Mouse (Mus musculus) CH12.LX (cell line): ENCODE data around the gene Prkg1. TPM values are rescaled to one million over a fixed set of nuclear protein-coding genes. Genes with fewer than 3 reads are reported as not detected.

ENCODE experiments used
- DNase-seq: peaks from one replicate; pipeline ENCODE4 v3.0.0-alpha.2; 2013; ENCODE audit errors: extremely low read depth
- H3K27ac ChIP-seq: 2 replicates; pipeline ENCODE4 v1.5.1; 2012; ENCODE audit warnings: low read depth, mild to moderate bottlenecking, control low read depth, moderate library complexity; ENCODE audit not compliant: insufficient read depth
- H3K27me3 ChIP-seq: replicated peaks from 2 replicates; pipeline ENCODE3; 2012; ENCODE audit warnings: inconsistent platforms
- H3K36me3 ChIP-seq, 2 experiments: replicated peaks in 1 of 2; 2 replicates each; pipeline versions ENCODE3 to v1.6.1; 2012; ENCODE audit warnings: inconsistent platforms in 1 of 2, low read length in 1 of 2, mild to moderate bottlenecking in 1 of 2, mixed read lengths in 1 of 2, moderate library complexity in 1 of 2; ENCODE audit not compliant: control insufficient read depth in 1 of 2, insufficient read depth in 1 of 2
- H3K4me1 ChIP-seq, 2 experiments: 2 replicates each; pipeline ENCODE4 v1.6.1; 2012; ENCODE audit warnings: inconsistent platforms in 1 of 2, moderate library complexity in 1 of 2; ENCODE audit not compliant: insufficient read depth in 2 of 2, control insufficient read depth in 1 of 2
- H3K4me2 ChIP-seq: 2 replicates; pipeline ENCODE4 v1.6.1; 2012; ENCODE audit warnings: low read depth, mild to moderate bottlenecking, control low read depth; ENCODE audit not compliant: poor library complexity, insufficient read depth, severe bottlenecking
- H3K4me3 ChIP-seq, 3 experiments: fragments of 150-350 bp in 1 of 3; sonication (generic) in 1 of 3; replicated peaks in 1 of 3; 2 replicates each; pipeline versions ENCODE3 to v1.5.1; 2011 to 2012; ENCODE audit warnings: low read depth in 2 of 3, low read length in 2 of 3, mild to moderate bottlenecking in 2 of 3, moderate library complexity in 2 of 3, control low read depth in 1 of 3, improper control_type of control experiment in 1 of 3, inconsistent platforms in 1 of 3, mixed read lengths in 1 of 3; ENCODE audit not compliant: poor library complexity in 1 of 3
- H3K79me2 ChIP-seq: replicated peaks from 2 replicates; pipeline ENCODE4 v1.6.1; 2012; ENCODE audit warnings: mild to moderate bottlenecking, moderate library complexity; ENCODE audit not compliant: control insufficient read depth, poor library complexity, insufficient read depth, severe bottlenecking; ENCODE audit errors: extremely low read depth
- H3K9ac ChIP-seq: 2 replicates; pipeline ENCODE4 v1.6.1; 2012; ENCODE audit warnings: low read depth, mild to moderate bottlenecking, control low read depth, moderate library complexity; ENCODE audit not compliant: insufficient read depth
- H3K9me3 ChIP-seq: replicated peaks from 2 replicates; pipeline ENCODE3; 2012; ENCODE audit warnings: low read length, inconsistent platforms, mixed read lengths
- BHLHE40 ChIP-seq: IDR thresholded peaks from 2 replicates; pipeline ENCODE4 v1.6.1; 2011; ENCODE audit warnings: mild to moderate bottlenecking, low read depth, low read length, improper control_type of control experiment
- CHD1 ChIP-seq: IDR thresholded peaks from 2 replicates; pipeline ENCODE4 v1.6.1; 2012; ENCODE audit warnings: low read depth, low read length, improper control_type of control experiment, inconsistent platforms
- CHD2 ChIP-seq: IDR thresholded peaks from 2 replicates; pipeline ENCODE4 v1.6.1; 2011; ENCODE audit warnings: low read length, improper control_type of control experiment
- CTCF ChIP-seq, 2 experiments: IDR thresholded peaks in 1 of 2; conservative IDR thresholded peaks in 1 of 2; 2 replicates each; pipeline ENCODE4 v1.5.1; 2011 to 2012; ENCODE audit warnings: low read depth in 2 of 2, low read length in 2 of 2, improper control_type of control experiment in 1 of 2, inconsistent platforms in 1 of 2, mild to moderate bottlenecking in 1 of 2, moderate library complexity in 1 of 2
- E2F4 ChIP-seq: IDR thresholded peaks from 2 replicates; pipeline ENCODE4 v1.6.1; 2011; ENCODE audit warnings: low read depth, low read length, improper control_type of control experiment; ENCODE audit not compliant: insufficient replicate concordance
- EP300 ChIP-seq: IDR thresholded peaks from 2 replicates; pipeline ENCODE4 v1.6.1; 2011; ENCODE audit warnings: low read length, improper control_type of control experiment
- IRF4 ChIP-seq: IDR thresholded peaks from 2 replicates; pipeline ENCODE4 v1.6.1; 2014; ENCODE audit warnings: low read depth, mild to moderate bottlenecking, inconsistent platforms, low read length, improper control_type of control experiment
- JUN ChIP-seq: IDR thresholded peaks from 2 replicates; pipeline ENCODE4 v1.6.1; 2011; ENCODE audit warnings: low read depth, mild to moderate bottlenecking, low read length, improper control_type of control experiment, moderate library complexity; ENCODE audit not compliant: insufficient read depth
- JUND ChIP-seq: conservative IDR thresholded peaks from 2 replicates; pipeline ENCODE4 v1.6.1; 2011; ENCODE audit warnings: low read depth, low read length, improper control_type of control experiment
- MAZ ChIP-seq: IDR thresholded peaks from 2 replicates; pipeline ENCODE4 v1.6.1; 2012; ENCODE audit warnings: low read depth, mild to moderate bottlenecking, inconsistent platforms, low read length, improper control_type of control experiment, moderate library complexity
- MEF2A ChIP-seq: IDR thresholded peaks from 2 replicates; pipeline ENCODE4 v1.6.1; 2014; ENCODE audit warnings: low read depth, mild to moderate bottlenecking, inconsistent platforms, low read length, improper control_type of control experiment, borderline replicate concordance
- MYC ChIP-seq: IDR thresholded peaks from 2 replicates; pipeline ENCODE4 v1.6.1; 2011; ENCODE audit warnings: low read depth, mild to moderate bottlenecking, improper control_type of control experiment, low read length
- PAX5 ChIP-seq: IDR thresholded peaks from 2 replicates; pipeline ENCODE4 v1.6.1; 2012; ENCODE audit warnings: low read length, inconsistent platforms, mixed read lengths
- RAD21 ChIP-seq: IDR thresholded peaks from 2 replicates; pipeline ENCODE4 v1.6.1; 2011; ENCODE audit warnings: low read depth, mild to moderate bottlenecking, low read length, improper control_type of control experiment, moderate library complexity
- TCF12 ChIP-seq: IDR thresholded peaks from 2 replicates; pipeline ENCODE4 v1.6.1; 2014; ENCODE audit warnings: low read depth, mild to moderate bottlenecking, inconsistent platforms, low read length, improper control_type of control experiment
- UBTF ChIP-seq: IDR thresholded peaks from 2 replicates; pipeline ENCODE4 v1.6.1; 2012; ENCODE audit warnings: low read depth, mild to moderate bottlenecking, inconsistent platforms, low read length, improper control_type of control experiment, moderate library complexity
- USF1 ChIP-seq: IDR thresholded peaks from 2 replicates; pipeline ENCODE4 v1.6.1; 2014; ENCODE audit warnings: low read depth, mild to moderate bottlenecking, inconsistent platforms, low read length, improper control_type of control experiment
- ZMIZ1 ChIP-seq: IDR thresholded peaks from 2 replicates; pipeline ENCODE4 v1.6.1; 2012; ENCODE audit warnings: low read depth, mild to moderate bottlenecking, inconsistent platforms, low read length, improper control_type of control experiment
- ZNF384 ChIP-seq: IDR thresholded peaks from 2 replicates; pipeline ENCODE4 v1.6.1; 2012; ENCODE audit warnings: low read depth, low read length, improper control_type of control experiment, inconsistent platforms
- dilution Hi-C: fragments of 300-500 bp; cut with MboI; formaldehyde crosslinking; loops from 2 replicates; pipeline ENCODE4 v1.14.3; 2020; ENCODE audit warnings: low sequenced_read_pairs; ENCODE audit not compliant: extremely low pct_unique_long_range_greater_than_20kb, extremely low pct_ligation_motif_present
- in situ Hi-C: fragments of 300-500 bp; cut with MboI; formaldehyde crosslinking; loops from 3 replicates; pipeline ENCODE4 v1.14.3; 2019; ENCODE audit warnings: low sequenced_read_pairs, low pct_ligation_motif_present, low pct_unique_long_range_greater_than_20kb, mixed read lengths
- polyA plus RNA-seq: library from polyadenylated mRNA; unstranded; fragments of >175 nt; gene quantifications from 2 replicates; pipeline ENCODE4 v1.2.1, GENCODE M21; 2012; ENCODE audit warnings: low read depth; ENCODE audit not compliant: insufficient read length
- total RNA-seq, 2 experiments: library from RNA; depleted of rRNA; stranded (reverse); fragments of 300-350 nt in 1 of 2; fragments of >200 nt in 1 of 2; gene quantifications; 2 replicates each; pipeline ENCODE4 v1.2.3; 2012 to 2014

Prkg1 gene
- total and polyA plus RNA-seq, 3 experiments = not detected

GRCm38 (mm10) chr19:31362051-31362450 is 402.8 kb downstream of the Prkg1 start:
- Histone ChIP-seq H3K4me1 (no peaks in the 10 kb centered on the region), H3K4me2 (no peak overlapping the region), H3K79me2 (no peaks in the 10 kb centered on the region)
- TF ChIP-seq UBTF (no peak), ZNF384 (no peak), EP300 (no peak), PAX5 (no peak), JUN (no peak), MEF2A (no peak), ZMIZ1 (no peak), TCF12 (no peak), CHD1 (no peak)
- TF ChIP-seq, all 38 proteins: peak for 0
- in situ Hi-C loops = no loop called here
- dilution Hi-C loops = no loop called here
- H3K4me3 ChIP-seq = no peak overlapping the region
- H3K36me3 ChIP-seq = no peaks in the 10 kb centered on the region
- H3K27me3 ChIP-seq = no peaks in the 10 kb centered on the region
- no peak for DNase-seq
- H3K9me3 ChIP-seq = no peaks in the 10 kb centered on the region
- H3K9ac ChIP-seq = no peak overlapping the region
- no peak overlapping the region for H3K27ac ChIP-seq

GRCm38 (mm10) chr19:31361575-31361974 is 403.3 kb downstream of the Prkg1 start:
- no peaks in the 10 kb centered on the region for H3K36me3 ChIP-seq
- no peaks in the 10 kb centered on the region for H3K27me3 ChIP-seq
- no peak for DNase-seq
- H3K9ac ChIP-seq = no peak overlapping the region
- no peak for TF ChIP-seq E2F4
- no peak for TF ChIP-seq BHLHE40
- TF ChIP-seq MAZ = no peak
- TF ChIP-seq PAX5 = no peak
- no peak for TF ChIP-seq CHD2
- TF ChIP-seq USF1 = no peak
- TF ChIP-seq RAD21 = no peak
- no peak for TF ChIP-seq UBTF
- TF ChIP-seq MYC = no peak
- no peak for TF ChIP-seq IRF4
- TF ChIP-seq ZNF384 = no peak
- TF ChIP-seq CTCF (conservative IDR thresholded peaks at IDR 0.05 in 1 of 2, IDR thresholded peaks at IDR 0.05 in 1 of 2; ENCODE audit: low read depth in 2 of 2, low read length in 2 of 2) = no peak
- TF ChIP-seq JUND = no peak
- TF ChIP-seq, all 38 proteins: peak for 0
- no peak overlapping the region for H3K27ac ChIP-seq
- H3K4me1 ChIP-seq = no peaks in the 10 kb centered on the region
- no peaks in the 10 kb centered on the region for H3K9me3 ChIP-seq
- no peaks in the 10 kb centered on the region for H3K79me2 ChIP-seq
- in situ Hi-C loops (no loop called here), dilution Hi-C loops (no loop called here)
- H3K4me2 ChIP-seq = no peak overlapping the region
- H3K4me3 ChIP-seq = no peak overlapping the region
